Mouse (Mus musculus) left cerebral cortex, adult 9 months (tissue): ENCODE data around the gene Nrsn1.
"Not testable (repeated sequence)": the region's sequence is repeated elsewhere in the genome, so short reads cannot be mapped to it uniquely, and the experiment has no call there.

Experiments
- DNase-seq, 2 experiments: peaks; one replicate each; pipeline ENCODE4 v3.0.0; 2022; ENCODE audit warnings: low spot score in 2 of 2

Nrsn1 gene

DNA sequence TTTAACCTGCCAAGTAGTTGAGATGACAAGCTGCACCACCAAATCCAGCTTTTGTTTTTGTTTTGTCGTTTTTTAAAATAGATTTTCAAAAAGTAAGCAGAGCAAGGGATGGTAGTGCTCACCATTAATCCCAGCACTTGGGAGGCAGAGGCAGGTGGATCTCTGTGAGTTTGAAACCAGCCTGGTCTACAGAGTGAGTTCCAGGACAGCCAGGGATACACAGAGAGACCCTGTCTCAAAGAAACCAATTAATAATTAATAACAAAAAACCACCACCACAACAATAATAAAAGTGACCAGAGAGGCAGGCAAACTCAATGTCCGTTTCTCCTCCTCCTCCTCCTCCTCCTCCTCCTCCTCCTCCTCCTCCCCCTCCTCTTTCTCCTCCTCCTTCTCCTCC, at the start of gene Nrsn1:
Gene Nrsn1 (minus strand): TSS at position 101 of the 400 bp plus-strand sequence.
- DNase-seq: not testable (repeated sequence)

- no peak for DNase-seq
These were observed 41.8 kb upstream of the Nrsn1 start for GRCm38 (mm10) chr13:25312059-25312458.

- no peak for DNase-seq
These were observed 39.8 kb upstream of the Nrsn1 start for GRCm38 (mm10) chr13:25310068-25310467.

GRCm38 (mm10) chr13:25288736-25289135, 18.4 kb upstream of the Nrsn1 start:
- DNase-seq: no peak

DNA sequence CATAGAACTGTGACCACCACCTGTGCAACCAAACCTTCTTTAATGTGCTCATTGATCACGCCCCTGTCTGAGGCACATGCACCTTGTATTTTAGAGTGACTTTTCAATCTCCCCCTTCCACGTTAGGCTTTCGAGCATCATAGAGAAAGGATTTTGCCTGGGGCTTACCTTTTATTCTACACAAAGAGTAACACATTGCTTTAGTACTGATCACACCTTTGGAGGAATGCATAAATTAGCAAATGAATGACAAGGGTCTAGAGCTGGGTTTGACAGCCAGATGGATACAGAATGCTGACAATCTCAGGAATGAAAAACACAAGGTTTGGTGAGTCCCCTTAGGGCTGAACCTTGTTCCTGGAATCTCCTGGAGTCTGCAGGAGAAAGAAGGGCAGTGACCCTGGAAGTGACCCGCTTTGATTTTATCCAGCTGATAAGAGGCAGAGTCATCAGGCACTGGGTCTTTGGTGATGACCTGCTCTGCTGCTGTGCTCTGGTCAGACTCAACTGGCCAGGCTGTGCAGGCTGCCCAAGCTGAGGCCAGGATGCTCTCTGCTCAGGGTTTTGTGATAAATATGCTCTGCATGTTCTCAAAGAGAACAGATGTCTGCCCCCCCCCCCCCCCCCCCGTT, 4.7 kb upstream of the Nrsn1 start:
- no peak for DNase-seq

DNA sequence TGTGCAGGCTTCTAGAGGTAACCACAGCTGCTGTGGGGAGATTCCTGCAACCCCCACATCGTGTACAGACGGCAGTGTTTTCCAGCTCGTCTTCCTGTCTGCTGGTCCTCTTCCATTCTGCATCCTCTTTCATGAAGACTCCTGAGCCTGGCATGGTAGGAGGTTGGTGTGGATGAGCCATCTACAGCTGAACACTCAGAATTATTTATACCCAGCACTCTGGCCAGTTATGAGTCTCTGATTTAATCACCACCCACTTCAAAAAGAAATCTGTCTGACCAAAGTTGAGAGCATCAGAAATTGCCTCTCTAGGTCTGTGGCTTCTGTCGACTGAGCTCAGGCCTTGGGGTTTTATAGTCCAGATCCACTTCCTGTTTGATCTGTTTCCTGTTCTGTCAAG, 1.9 kb upstream of the Nrsn1 start:
- no peak for DNase-seq

- peak in 1 of 2 experiments; percentile 66 for DNase-seq
These were observed 583 bp downstream of the Nrsn1 start for GRCm38 (mm10) chr13:25269569-25270268.

- DNase-seq: no peak
These were observed 1.3 kb downstream of the Nrsn1 start for GRCm38 (mm10) chr13:25269039-25269438.

DNA sequence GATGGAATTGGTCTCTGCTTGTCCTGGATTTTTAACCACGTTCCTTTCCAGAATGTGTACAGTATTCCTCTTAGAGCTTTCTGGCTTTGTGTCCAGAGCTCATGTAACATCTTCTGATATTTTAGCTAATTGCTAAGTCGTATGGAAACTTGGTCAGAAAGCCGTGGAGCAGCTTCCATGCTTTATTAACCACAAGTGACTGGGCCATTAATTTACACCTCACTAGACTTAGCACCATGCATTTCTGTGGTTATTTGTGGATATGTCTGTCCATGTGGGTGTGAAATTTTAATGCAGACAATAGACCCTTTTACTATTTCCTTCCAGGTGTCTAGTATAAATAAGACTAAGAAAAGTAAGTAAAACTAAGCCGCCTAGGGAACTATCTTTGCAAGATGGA, 7.6 kb downstream of the Nrsn1 start:
- DNase-seq: no peak

DNA sequence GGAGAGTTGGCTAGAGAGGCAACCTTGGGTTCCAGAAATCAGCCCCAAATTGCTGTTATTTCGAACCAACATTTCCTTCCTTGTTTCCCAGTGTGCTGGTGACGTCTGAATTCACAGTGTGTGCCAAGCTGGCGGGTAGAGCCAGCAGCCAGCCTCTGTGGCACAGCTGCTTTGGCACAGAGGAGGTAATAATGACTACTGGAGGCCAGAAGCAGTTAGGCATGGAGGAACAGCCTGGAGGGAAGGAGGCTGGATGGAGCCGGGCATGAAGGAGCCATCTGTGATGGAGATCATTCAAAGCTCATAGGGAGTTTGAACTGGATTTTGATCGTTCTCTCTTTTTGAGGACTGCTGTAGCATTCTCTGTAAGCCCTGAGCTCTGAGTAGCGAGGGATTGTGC, 12.7 kb downstream of the Nrsn1 start:
- no peak for DNase-seq

- DNase-seq: no peak
These were observed 15.6 kb downstream of the Nrsn1 start for GRCm38 (mm10) chr13:25254478-25255263.

- DNase-seq: no peak
These were observed 18.4 kb downstream of the Nrsn1 start for GRCm38 (mm10) chr13:25251893-25252292.

GRCm38 (mm10) chr13:25220186-25220787, 50.0 kb downstream of the Nrsn1 start:
- no peak for DNase-seq

DNA sequence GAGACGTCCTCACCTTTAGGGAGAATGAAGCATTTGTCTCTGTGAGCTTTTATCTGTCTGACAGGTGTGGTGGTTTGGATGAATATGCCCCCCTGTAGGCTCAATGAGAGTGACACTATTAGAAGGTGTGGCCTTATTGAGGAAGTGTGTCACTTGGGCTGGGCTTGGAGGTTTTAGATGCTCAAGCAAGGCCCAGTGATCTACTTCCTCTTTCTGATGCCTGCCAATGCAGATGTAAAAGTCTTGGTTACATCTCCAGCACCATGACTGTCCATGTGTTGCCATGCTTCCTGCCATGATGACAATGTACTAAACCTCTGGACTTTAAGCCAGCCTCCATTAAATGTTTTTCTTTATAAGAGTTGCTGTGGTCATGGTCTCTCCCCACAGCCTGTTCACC, 51.9 kb downstream of the Nrsn1 start:
- no peak for DNase-seq

- DNase-seq: no peak
These were observed 63.4 kb downstream of the Nrsn1 start for GRCm38 (mm10) chr13:25206950-25207349.
